Mouse (Mus musculus) lung, adult 2 months (tissue): ENCODE data around the gene Arnt2. TPM values are rescaled to one million over a fixed set of nuclear protein-coding genes. Genes with fewer than 3 reads are reported as not detected.

Experiments
- DNase-seq: peaks from one replicate; pipeline ENCODE4 v3.0.0; 2022
- H3K4me1 ChIP-seq: fragments of 200-500 bp; 2 replicates; pipeline ENCODE4 v1.6.1; 2011; ENCODE audit warnings: low read length; ENCODE audit not compliant: control insufficient read depth, insufficient read depth
- H3K4me3 ChIP-seq: fragments of 200-500 bp; replicated peaks from 2 replicates; pipeline ENCODE3; 2011; ENCODE audit warnings: low read depth, mild to moderate bottlenecking, control low read depth, low read length; ENCODE audit errors: extremely low read depth
- CTCF ChIP-seq: fragments of 200-500 bp; IDR thresholded peaks from 2 replicates; pipeline ENCODE4 v1.5.1; 2011; ENCODE audit warnings: mild to moderate bottlenecking, low read length, control low read depth; ENCODE audit not compliant: insufficient read depth
- POLR2A ChIP-seq: fragments of 200-500 bp; IDR thresholded peaks from 2 replicates; pipeline ENCODE4 v1.6.1; 2011; ENCODE audit warnings: low read depth, mild to moderate bottlenecking, control low read depth, low read length, borderline replicate concordance; ENCODE audit errors: extremely low read depth
- WGBS: fragments of 180-500 bp; shearing (Covaris S2); methylation state at CpG from one replicate; pipeline ENCODE4 v1.1.7; 2018; 5-methylcytosine and 5-hydroxymethylcytosine counted together
- polyA plus RNA-seq: library from polyadenylated mRNA; depleted of rRNA; stranded (reverse); fragments of >200 nt; gene quantifications from 2 replicates; pipeline ENCODE4 v1.2.3, GENCODE M21; 2012

Arnt2 gene
- polyA plus RNA-seq, 1 experiment, result 0.43 TPM

- DNase-seq, result no peak
- H3K4me1 ChIP-seq, result no peaks in the 10 kb centered on the region
- H3K4me3 ChIP-seq, result no peak overlapping the region
- no peak for TF ChIP-seq POLR2A
- TF ChIP-seq CTCF, result no peak
Observed at GRCm38 (mm10) chr7:84350529-84350928, 59.4 kb downstream of the Arnt2 start.

- H3K4me1 ChIP-seq, result no peaks in the 10 kb centered on the region
- TF ChIP-seq CTCF (no peak), POLR2A (no peak)
- H3K4me3 ChIP-seq, result no peak overlapping the region
- 75% methylated on average over 2 of the region's 2 CpGs for WGBS
- no peak for DNase-seq
Observed at GRCm38 (mm10) chr7:84349976-84350375, 60.0 kb downstream of the Arnt2 start.

GRCm38 (mm10) chr7:84348145-84348911 lies 61.6 kb downstream of the Arnt2 start:
- TF ChIP-seq POLR2A (no peak), CTCF (no peak)
- 87% methylated on average over 9 of the region's 9 CpGs for WGBS
- H3K4me1 ChIP-seq, result no peaks in the 10 kb centered on the region
- H3K4me3 ChIP-seq, result no peak overlapping the region
- no peak for DNase-seq

- no peak for TF ChIP-seq POLR2A
- TF ChIP-seq CTCF, result no peak
- DNase-seq, result no peak
- WGBS, result 97% methylated on average over 3 of the region's 3 CpGs
- Histone ChIP-seq H3K4me3 (no peak overlapping the region), H3K4me1 (no peaks in the 10 kb centered on the region)
Observed at GRCm38 (mm10) chr7:84343160-84343559, 66.8 kb downstream of the Arnt2 start.

- H3K4me1 ChIP-seq, result 0 out of 2 replicates have a peak, but pooled peaks cover under 1% of the 10 kb centered on the region
- 65% methylated on average over 1 of the region's 1 CpGs for WGBS
- no peak for TF ChIP-seq CTCF
- TF ChIP-seq POLR2A, result no peak
Observed at GRCm38 (mm10) chr7:84341001-84341400, 69.0 kb downstream of the Arnt2 start.

GRCm38 (mm10) chr7:84339186-84339585 lies 70.8 kb downstream of the Arnt2 start:
- TF ChIP-seq CTCF, result no peak
- no peak for TF ChIP-seq POLR2A
- DNase-seq, result no peak
- Histone ChIP-seq H3K4me3 (no peak overlapping the region), H3K4me1 (peaks cover 5% of the 10 kb centered on the region)
- WGBS, result 26% methylated on average over 1 of the region's 1 CpGs

More at GRCm38 (mm10) chr7:84341001-84341400, 69.0 kb downstream of the Arnt2 start:
- no peak for DNase-seq
- H3K4me3 ChIP-seq, result no peak overlapping the region

GRCm38 (mm10) chr7:84337768-84338167 lies 72.2 kb downstream of the Arnt2 start:
- no peak for TF ChIP-seq POLR2A
- TF ChIP-seq CTCF, result no peak
- DNase-seq, result no peak
- peaks cover 5% of the 10 kb centered on the region for H3K4me1 ChIP-seq
- no peak overlapping the region for H3K4me3 ChIP-seq
- WGBS, result 69% methylated on average over 4 of the region's 4 CpGs

GRCm38 (mm10) chr7:84336907-84337306 lies 73.1 kb downstream of the Arnt2 start:
- WGBS, result 78% methylated on average over 4 of the region's 4 CpGs
- TF ChIP-seq POLR2A (no peak), CTCF (no peak)
- Histone ChIP-seq H3K4me3 (no peak overlapping the region), H3K4me1 (peaks cover 7% of the 10 kb centered on the region)
- no peak for DNase-seq

- 63% methylated on average over 2 of the region's 2 CpGs for WGBS
- H3K4me3 ChIP-seq, result no peak overlapping the region
- no peak for DNase-seq
Observed at GRCm38 (mm10) chr7:84336580-84336886, 73.4 kb downstream of the Arnt2 start.

More at GRCm38 (mm10) chr7:84336580-84336886, 73.4 kb downstream of the Arnt2 start:
- H3K4me1 ChIP-seq, result peaks cover 7% of the 10 kb centered on the region
- no peak for TF ChIP-seq CTCF
- no peak for TF ChIP-seq POLR2A
